Mouse (Mus musculus) intestine, embryonic 14.5 days (tissue): ENCODE data around the gene Plxna2. TPM values are rescaled to one million over a fixed set of nuclear protein-coding genes. Genes with fewer than 3 reads are reported as not detected.

Source experiments
- ATAC-seq: fragments of 200-750 bp; cut with Nextera tagmentation; replicated peaks from 2 replicates; pipeline ENCODE4 v1.8.0; 2017; ENCODE audit warnings: low read depth, moderate number of reproducible peaks, moderate TSS enrichment, moderate library complexity; ENCODE audit not compliant: low FRiP score, low TSS enrichment
- DNase-seq: peaks from one replicate; pipeline ENCODE4 v3.0.0-alpha.2; 2018; ENCODE audit warnings: low spot score
- H3K27ac ChIP-seq: fragments of 300-500 bp; sonication (generic); 2 replicates; pipeline ENCODE4 v1.5.1; 2014; ENCODE audit warnings: low read depth, mild to moderate bottlenecking, control low read depth
- H3K27me3 ChIP-seq: fragments of 300-500 bp; sonication (generic); replicated peaks from 2 replicates; pipeline ENCODE4 v1.6.1; 2014; ENCODE audit warnings: low read length, control low read depth; ENCODE audit not compliant: control insufficient read depth, insufficient read depth
- H3K36me3 ChIP-seq: fragments of 300-500 bp; sonication (generic); 2 replicates; pipeline ENCODE4 v1.6.1; 2014; ENCODE audit warnings: low read length, control low read depth; ENCODE audit not compliant: control insufficient read depth, insufficient read depth
- H3K4me1 ChIP-seq: fragments of 300-500 bp; sonication (generic); replicated peaks from 2 replicates; pipeline ENCODE4 v1.6.1; 2014; ENCODE audit warnings: low read length, control low read depth, mixed read lengths; ENCODE audit not compliant: control insufficient read depth, insufficient read depth
- H3K4me2 ChIP-seq: fragments of 300-500 bp; sonication (generic); 2 replicates; pipeline ENCODE4 v1.6.1; 2014; ENCODE audit warnings: low read length
- H3K4me3 ChIP-seq: fragments of 300-500 bp; sonication (generic); 2 replicates; pipeline ENCODE4 v1.5.1; 2014; ENCODE audit warnings: low read depth, low read length, control low read depth, mixed read lengths
- H3K9ac ChIP-seq: fragments of 300-500 bp; sonication (generic); 2 replicates; pipeline ENCODE4 v1.6.1; 2014; ENCODE audit warnings: mild to moderate bottlenecking, low read length
- H3K9me3 ChIP-seq: fragments of 300-500 bp; sonication (generic); 2 replicates; pipeline ENCODE4 v1.6.1; 2016; ENCODE audit warnings: low read length, control low read depth; ENCODE audit not compliant: control insufficient read depth
- WGBS: fragments of 180-500 bp; shearing (Covaris S2); extraction: QIAGEN DNeasy Blood & Tissue Kit; methylation state at CpG from one replicate; pipeline ENCODE4 v1.1.7; 2014; 5-methylcytosine and 5-hydroxymethylcytosine counted together
- polyA plus RNA-seq: library from polyadenylated mRNA; unstranded; fragments of >200 nt; fragmentation: Nextera tagmentation; extraction: Ambion mirVana; gene quantifications from 2 replicates; pipeline ENCODE4 v1.2.1, GENCODE M21; 2014

Plxna2 gene
- polyA plus RNA-seq, 1 experiment from 2014 or later: 8.9 TPM

- WGBS: 60% methylated on average over 5 of the region's 5 CpGs
- no peak overlapping the region for H3K27ac ChIP-seq
- no peaks in the 10 kb centered on the region for H3K9me3 ChIP-seq
- H3K4me2 ChIP-seq: no peak overlapping the region
- no peaks in the 10 kb centered on the region for H3K36me3 ChIP-seq
- no peak for ATAC-seq
- no peak overlapping the region for H3K4me3 ChIP-seq
- no peaks in the 10 kb centered on the region for H3K27me3 ChIP-seq
- no peak overlapping the region for H3K9ac ChIP-seq
- peaks cover 7% of the 10 kb centered on the region; the same call in 1 of the 2 replicates for H3K4me1 ChIP-seq
- no peak for DNase-seq
Measured at GRCm38 (mm10) chr1:194607406-194608261, 10.4 kb upstream of the Plxna2 start.

- DNase-seq: peak; percentile 67
- ATAC-seq: peak; percentile 96
- no peak overlapping the region for H3K4me2 ChIP-seq
- no peaks in the 10 kb centered on the region for H3K36me3 ChIP-seq
- WGBS: 3% methylated on average over 2 of the region's 2 CpGs
- no peaks in the 10 kb centered on the region for H3K9me3 ChIP-seq
- H3K9ac ChIP-seq: no peak overlapping the region
- H3K4me1 ChIP-seq: peaks cover 7% of the 10 kb centered on the region; the same call in 1 of the 2 replicates
- H3K4me3 ChIP-seq: no peak overlapping the region
- no peak overlapping the region for H3K27ac ChIP-seq
- no peaks in the 10 kb centered on the region for H3K27me3 ChIP-seq
Measured at GRCm38 (mm10) chr1:194610516-194610915, 7.5 kb upstream of the Plxna2 start.

- Histone ChIP-seq H3K4me3 (no peak overlapping the region), H3K27ac (no peak overlapping the region), H3K9ac (no peak overlapping the region), H3K9me3 (no peaks in the 10 kb centered on the region), H3K27me3 (no peaks in the 10 kb centered on the region), H3K4me1 (peaks cover 7% of the 10 kb centered on the region; the same call in 1 of the 2 replicates), H3K36me3 (no peaks in the 10 kb centered on the region), H3K4me2 (no peak overlapping the region)
- ATAC-seq (no peak), DNase-seq (no peak)
- WGBS: 83% methylated on average over 1 of the region's 1 CpGs
Measured at GRCm38 (mm10) chr1:194612628-194613027, 5.4 kb upstream of the Plxna2 start.

- Histone ChIP-seq H3K4me2 (no peak overlapping the region), H3K36me3 (no peaks in the 10 kb centered on the region), H3K27me3 (no peaks in the 10 kb centered on the region), H3K9me3 (no peaks in the 10 kb centered on the region), H3K4me3 (no peak overlapping the region), H3K4me1 (peaks cover 7% of the 10 kb centered on the region; the same call in 1 of the 2 replicates), H3K9ac (no peak overlapping the region), H3K27ac (no peak overlapping the region)
- WGBS: 61% methylated on average over 2 of the region's 2 CpGs
- peak; percentile 21 for DNase-seq
- ATAC-seq: no peak
Measured at GRCm38 (mm10) chr1:194613271-194613834, 4.7 kb upstream of the Plxna2 start.

- WGBS: 76% methylated on average over 5 of the region's 5 CpGs
- Histone ChIP-seq H3K36me3 (no peaks in the 10 kb centered on the region), H3K27ac (no peak overlapping the region), H3K4me1 (peaks cover 10% of the 10 kb centered on the region; the same call in 1 of the 2 replicates), H3K9ac (no peak overlapping the region), H3K9me3 (no peaks in the 10 kb centered on the region), H3K4me3 (no peak overlapping the region), H3K4me2 (no peak overlapping the region), H3K27me3 (no peaks in the 10 kb centered on the region)
- DNase-seq: peak; percentile 31
- ATAC-seq: no peak
Measured at GRCm38 (mm10) chr1:194613923-194614830, 3.8 kb upstream of the Plxna2 start.

GRCm38 (mm10) chr1:194616136-194616535 lies 1.9 kb upstream of the Plxna2 start:
- no peak overlapping the region for H3K4me3 ChIP-seq
- H3K36me3 ChIP-seq: no peaks in the 10 kb centered on the region
- DNase-seq (peak; percentile 9), ATAC-seq (no peak)
- H3K27me3 ChIP-seq: no peaks in the 10 kb centered on the region
- no peaks in the 10 kb centered on the region for H3K9me3 ChIP-seq
- no peak overlapping the region for H3K4me2 ChIP-seq
- no peak overlapping the region for H3K27ac ChIP-seq
- peaks cover 8% of the 10 kb centered on the region for H3K4me1 ChIP-seq
- 88% methylated on average over 1 of the region's 1 CpGs for WGBS
- no peak overlapping the region for H3K9ac ChIP-seq

- Histone ChIP-seq H3K36me3 (no peaks in the 10 kb centered on the region), H3K27me3 (no peaks in the 10 kb centered on the region), H3K4me2 (peak overlapping the region; percentile 95), H3K9ac (no peak overlapping the region), H3K4me3 (peak overlapping the region; percentile 78), H3K4me1 (peaks cover 20% of the 10 kb centered on the region), H3K9me3 (no peaks in the 10 kb centered on the region), H3K27ac (no peak overlapping the region)
- WGBS: 2% methylated on average over 19 of the region's 19 CpGs
- ATAC-seq (no peak), DNase-seq (peak; percentile 90)
Measured at GRCm38 (mm10) chr1:194618841-194619311, 858 bp downstream of the Plxna2 start.
